Mouse (Mus musculus): ENCODE measurements around the gene Tex47. TPM values are rescaled to one million over a fixed set of nuclear protein-coding genes. Genes with fewer than 3 reads are reported as not detected.

The Tex47 gene
- not detected in 2 replicates for polyA plus RNA-seq (2012; rRNA removed)

DNA sequence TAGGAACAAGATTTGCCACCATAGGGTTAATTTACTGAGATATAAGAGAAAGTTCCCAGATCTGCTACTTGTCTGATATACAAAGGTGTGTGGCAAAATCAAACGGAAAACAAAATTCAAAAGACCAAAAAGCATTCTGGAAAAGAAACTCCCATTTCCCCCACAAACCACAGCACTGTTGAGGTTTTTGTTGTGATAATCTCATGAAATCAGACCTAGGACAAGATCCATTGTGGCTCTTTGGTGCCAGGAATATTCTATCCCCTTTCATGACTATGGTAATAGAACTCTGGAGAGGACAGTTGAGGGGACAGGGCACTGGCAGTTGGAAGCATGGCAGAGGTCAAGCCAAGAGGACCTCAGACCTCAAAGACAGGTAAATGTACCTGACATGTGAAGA lies at the start of gene Tex47:
Gene Tex47 (plus strand): TSS at position 301 of the 400 bp plus-strand sequence.
- H3K4me1 ChIP-seq (ENCODE audit: control insufficient read depth, insufficient read depth, insufficient read length) = no peaks in the 10 kb centered on the region
- WGBS = 93% methylated on average over 1 of the region's 1 CpGs
- H3K36me3 ChIP-seq (ENCODE audit: control insufficient read depth, insufficient read depth, low read length) = no peaks in the 10 kb centered on the region
- H3K27ac ChIP-seq (ENCODE audit: insufficient read depth, low read length) = no peak within 1 kb of the TSS
- no peak for DNase-seq (ENCODE audit: low read depth in 1 of 2, low spot score in 2 of 2)
- H3K4me3 ChIP-seq (ENCODE audit: extremely low read depth, insufficient read depth, insufficient read length) = no peak within 1 kb of the TSS
- TF ChIP-seq POLR2A (IDR thresholded peaks at IDR 0.05; ENCODE audit: low read depth, low read length) (no peak), CTCF (IDR thresholded peaks at IDR 0.05; ENCODE audit: extremely low read depth, insufficient read depth, insufficient read length, insufficient replicate concordance) (no peak)
- no peaks in the 10 kb centered on the region for H3K27me3 ChIP-seq (ENCODE audit: control insufficient read depth, insufficient read depth, low read length)

DNA sequence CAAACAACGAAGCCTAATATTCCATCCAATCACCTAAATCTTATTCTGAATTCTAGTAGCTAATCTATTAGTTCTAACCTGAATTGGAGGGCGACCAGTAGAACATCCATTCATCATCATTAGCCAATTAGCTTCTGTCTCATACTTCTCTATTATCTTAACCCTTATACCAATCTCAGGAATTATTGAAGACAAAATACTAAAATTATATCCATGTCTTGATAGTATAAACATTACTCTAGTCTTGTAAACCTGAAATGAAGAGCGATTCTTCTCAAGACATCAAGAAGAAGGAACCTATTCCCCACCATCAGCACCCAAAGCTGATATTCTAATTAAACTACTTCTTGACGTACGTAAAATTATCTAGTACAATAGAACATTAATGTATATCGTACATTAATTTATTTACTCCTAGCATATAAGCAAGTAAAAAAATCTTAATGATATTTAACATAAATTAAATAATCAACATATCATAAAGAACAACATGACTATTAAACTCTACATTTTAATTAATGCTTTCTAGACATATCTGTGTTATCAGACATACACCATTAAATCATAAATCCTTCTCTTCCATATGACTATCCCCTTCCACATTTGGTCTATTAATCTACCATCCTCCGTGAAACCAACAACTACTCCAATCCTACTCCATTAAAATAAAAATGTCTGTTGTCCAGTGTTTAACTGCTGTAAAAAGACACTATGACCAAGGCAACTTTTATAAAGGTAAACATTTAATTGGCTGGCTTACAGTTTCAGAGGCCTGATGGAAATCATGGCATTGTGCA lies 27.1 kb upstream of the Tex47 start:
- H3K27me3 ChIP-seq (ENCODE audit: control insufficient read depth, insufficient read depth, low read length) = no peaks in the 10 kb centered on the region
- no peaks in the 10 kb centered on the region for H3K4me1 ChIP-seq (ENCODE audit: control insufficient read depth, insufficient read depth, insufficient read length)
- H3K36me3 ChIP-seq (ENCODE audit: control insufficient read depth, insufficient read depth, low read length) = no peaks in the 10 kb centered on the region
- DNase-seq (ENCODE audit: low read depth in 1 of 2, low spot score in 2 of 2) = no peak
- H3K4me3 ChIP-seq (ENCODE audit: extremely low read depth, insufficient read depth, insufficient read length) = no peak overlapping the region
- WGBS = 84% methylated on average over 7 of the region's 7 CpGs
- no peak overlapping the region for H3K27ac ChIP-seq (ENCODE audit: insufficient read depth, low read length)
- no peak for TF ChIP-seq CTCF (IDR thresholded peaks at IDR 0.05; ENCODE audit: extremely low read depth, insufficient read depth, insufficient read length, insufficient replicate concordance)
- TF ChIP-seq POLR2A (IDR thresholded peaks at IDR 0.05; ENCODE audit: low read depth, low read length) = no peak

DNA sequence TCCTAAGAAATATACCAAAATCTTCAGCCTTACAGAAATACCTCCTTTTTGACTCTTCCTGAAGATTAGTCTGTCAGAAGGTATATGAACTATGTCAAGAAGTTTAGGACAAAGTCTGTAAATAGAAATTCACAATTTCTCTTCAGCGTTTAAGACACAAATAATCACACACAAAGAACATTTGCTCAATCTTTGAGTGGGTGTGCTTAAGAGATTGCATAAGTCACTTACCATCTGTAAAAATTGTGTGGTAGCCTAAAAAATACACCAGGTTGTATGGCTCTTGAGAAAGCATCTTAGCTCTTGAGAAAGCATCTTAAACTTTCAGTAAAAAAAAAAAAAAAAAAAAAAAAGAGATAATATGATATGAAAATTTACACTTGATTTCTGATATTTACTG lies 19.6 kb upstream of the Tex47 start:
- TF ChIP-seq POLR2A (IDR thresholded peaks at IDR 0.05; ENCODE audit: low read depth, low read length) = no peak
- no peak for TF ChIP-seq CTCF (IDR thresholded peaks at IDR 0.05; ENCODE audit: extremely low read depth, insufficient read depth, insufficient read length, insufficient replicate concordance)
- Histone ChIP-seq H3K27me3 (ENCODE audit: control insufficient read depth, insufficient read depth, low read length) (no peaks in the 10 kb centered on the region), H3K4me1 (ENCODE audit: control insufficient read depth, insufficient read depth, insufficient read length) (no peaks in the 10 kb centered on the region), H3K36me3 (ENCODE audit: control insufficient read depth, insufficient read depth, low read length) (no peaks in the 10 kb centered on the region), H3K27ac (ENCODE audit: insufficient read depth, low read length) (no peak overlapping the region), H3K4me3 (ENCODE audit: extremely low read depth, insufficient read depth, insufficient read length) (no peak overlapping the region)
- WGBS = 81% methylated on average over 1 of the region's 1 CpGs
- DNase-seq (ENCODE audit: low read depth in 1 of 2, low spot score in 2 of 2) = no peak

DNA sequence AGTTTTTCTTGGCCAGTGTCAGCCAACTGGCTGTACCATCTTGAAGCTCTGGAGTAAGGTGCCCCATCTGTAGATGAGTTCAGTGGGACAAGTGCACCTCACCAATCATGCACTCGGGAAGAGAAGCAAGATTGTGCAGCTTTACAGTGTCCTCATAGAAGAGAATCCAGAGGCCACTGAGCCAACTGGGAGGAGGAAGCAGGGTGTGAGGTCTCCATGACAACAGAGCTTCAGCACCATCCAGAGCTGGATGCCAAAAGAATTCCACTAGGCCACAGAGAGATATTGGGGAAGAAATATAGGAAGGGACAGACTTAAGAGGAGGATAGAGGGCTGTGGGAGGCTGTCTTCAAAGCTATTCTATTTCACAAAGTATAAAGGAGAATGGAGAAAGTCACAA lies 950 bp upstream of the Tex47 start:
- 76% methylated on average over 1 of the region's 1 CpGs for WGBS
- no peak overlapping the region for H3K27ac ChIP-seq (ENCODE audit: insufficient read depth, low read length)

DNA sequence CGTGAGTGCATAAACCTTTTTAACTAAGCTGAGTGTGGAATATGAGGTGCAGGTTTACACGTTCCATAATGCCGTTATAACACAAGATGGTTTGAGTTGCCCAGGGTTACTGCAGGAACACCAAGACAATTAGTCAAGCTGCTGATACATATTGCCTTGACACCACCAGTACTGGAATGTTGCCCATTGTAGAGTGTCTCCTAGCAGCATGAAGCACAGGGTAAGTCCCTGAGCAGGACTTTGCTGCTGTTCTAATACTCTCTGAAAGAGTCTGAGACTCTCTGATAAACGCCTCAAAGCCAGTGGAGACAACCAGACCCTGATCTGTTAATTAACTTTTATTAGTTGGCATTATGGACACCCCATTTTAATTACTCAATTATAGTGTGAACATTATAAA lies 21.7 kb downstream of the Tex47 start:
- H3K36me3 ChIP-seq (ENCODE audit: control insufficient read depth, insufficient read depth, low read length) = no peaks in the 10 kb centered on the region
- H3K27me3 ChIP-seq (ENCODE audit: control insufficient read depth, insufficient read depth, low read length) = no peaks in the 10 kb centered on the region
- H3K4me1 ChIP-seq (ENCODE audit: control insufficient read depth, insufficient read depth, insufficient read length) = no peaks in the 10 kb centered on the region
- TF ChIP-seq CTCF (IDR thresholded peaks at IDR 0.05; ENCODE audit: extremely low read depth, insufficient read depth, insufficient read length, insufficient replicate concordance) (no peak), POLR2A (IDR thresholded peaks at IDR 0.05; ENCODE audit: low read depth, low read length) (no peak)
- WGBS = 82% methylated on average over 4 of the region's 4 CpGs
- no peak overlapping the region for H3K4me3 ChIP-seq (ENCODE audit: extremely low read depth, insufficient read depth, insufficient read length)
- DNase-seq (ENCODE audit: low read depth in 1 of 2, low spot score in 2 of 2) = no peak
- no peak overlapping the region for H3K27ac ChIP-seq (ENCODE audit: insufficient read depth, low read length)

More for the DNA sequence above, 950 bp upstream of the Tex47 start:
- no peak for DNase-seq (ENCODE audit: low read depth in 1 of 2, low spot score in 2 of 2)
- H3K36me3 ChIP-seq (ENCODE audit: control insufficient read depth, insufficient read depth, low read length) = no peaks in the 10 kb centered on the region
- H3K4me1 ChIP-seq (ENCODE audit: control insufficient read depth, insufficient read depth, insufficient read length) = no peaks in the 10 kb centered on the region
- no peaks in the 10 kb centered on the region for H3K27me3 ChIP-seq (ENCODE audit: control insufficient read depth, insufficient read depth, low read length)
- H3K4me3 ChIP-seq (ENCODE audit: extremely low read depth, insufficient read depth, insufficient read length) = no peak overlapping the region
- TF ChIP-seq POLR2A (IDR thresholded peaks at IDR 0.05; ENCODE audit: low read depth, low read length) (no peak), CTCF (IDR thresholded peaks at IDR 0.05; ENCODE audit: extremely low read depth, insufficient read depth, insufficient read length, insufficient replicate concordance) (no peak)

DNA sequence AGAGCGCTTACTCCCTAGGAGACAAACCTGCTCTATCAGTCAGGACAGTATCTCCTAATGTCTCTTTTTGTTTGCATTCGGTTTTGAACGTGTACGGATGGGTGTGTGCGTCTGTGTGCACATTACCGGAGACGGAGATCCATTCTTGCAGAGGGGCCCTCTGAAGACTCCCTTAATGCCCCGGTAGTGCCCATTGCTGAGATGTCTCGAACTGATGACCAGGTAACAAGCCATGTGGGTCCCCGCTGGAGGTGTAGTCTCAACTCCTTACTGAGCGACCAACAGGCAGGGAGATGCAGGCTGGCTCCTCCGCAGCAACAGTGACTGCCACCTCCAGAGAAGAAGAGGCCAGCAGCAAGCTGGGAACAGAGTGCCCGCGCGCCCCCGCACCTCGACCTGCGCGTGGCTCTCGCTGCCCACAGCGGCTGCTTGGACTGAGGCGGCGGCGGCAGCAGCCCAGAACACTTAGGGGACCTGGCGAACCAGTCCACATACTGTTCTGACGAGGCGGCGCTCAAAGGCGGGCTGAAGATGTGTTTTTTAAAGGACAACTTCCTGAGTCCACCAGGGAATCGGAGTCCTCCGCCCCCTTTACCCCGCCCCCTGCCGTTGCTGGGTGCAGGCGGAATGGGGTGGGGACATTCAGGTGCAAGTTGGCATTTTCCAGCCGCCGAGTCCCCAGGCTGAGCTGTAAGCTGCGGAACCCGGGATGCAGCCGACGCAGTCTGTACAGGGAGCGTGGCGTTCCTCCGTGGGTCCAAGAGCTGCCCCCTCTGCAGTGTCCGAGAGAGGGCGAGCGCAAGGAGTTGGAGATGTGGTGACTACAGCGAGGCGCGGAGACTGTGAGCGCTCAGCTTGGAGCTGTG lies 40.5 kb downstream of the Tex47 start, which contains the start of gene Zfp804b:
Gene Zfp804b (minus strand): TSS at position 612 of the 866 bp plus-strand sequence.
- TF ChIP-seq POLR2A (IDR thresholded peaks at IDR 0.05; ENCODE audit: low read depth, low read length) = no peak
- no peak for TF ChIP-seq CTCF (IDR thresholded peaks at IDR 0.05; ENCODE audit: extremely low read depth, insufficient read depth, insufficient read length, insufficient replicate concordance)
- Histone ChIP-seq H3K4me1 (ENCODE audit: control insufficient read depth, insufficient read depth, insufficient read length) (no peaks in the 10 kb centered on the region), H3K27me3 (ENCODE audit: control insufficient read depth, insufficient read depth, low read length) (no peaks in the 10 kb centered on the region), H3K36me3 (ENCODE audit: control insufficient read depth, insufficient read depth, low read length) (no peaks in the 10 kb centered on the region), H3K27ac (ENCODE audit: insufficient read depth, low read length) (no peak within 1 kb of the TSS), H3K4me3 (ENCODE audit: extremely low read depth, insufficient read depth, insufficient read length) (no peak within 1 kb of the TSS)
- DNase-seq (ENCODE audit: low read depth in 1 of 2, low spot score in 2 of 2) = no peak
- WGBS = 3% methylated on average over 50 of the region's 50 CpGs

Data from spleen, adult 2 months (tissue).